Mouse (Mus musculus) brain, adult 2 months (tissue): ENCODE results near the gene Prkch.

ENCODE experiments used
- DNase-seq: peaks from one replicate; pipeline ENCODE4 v3.0.0; 2011; ENCODE audit warnings: low read depth, low spot score

Gene Prkch

DNA sequence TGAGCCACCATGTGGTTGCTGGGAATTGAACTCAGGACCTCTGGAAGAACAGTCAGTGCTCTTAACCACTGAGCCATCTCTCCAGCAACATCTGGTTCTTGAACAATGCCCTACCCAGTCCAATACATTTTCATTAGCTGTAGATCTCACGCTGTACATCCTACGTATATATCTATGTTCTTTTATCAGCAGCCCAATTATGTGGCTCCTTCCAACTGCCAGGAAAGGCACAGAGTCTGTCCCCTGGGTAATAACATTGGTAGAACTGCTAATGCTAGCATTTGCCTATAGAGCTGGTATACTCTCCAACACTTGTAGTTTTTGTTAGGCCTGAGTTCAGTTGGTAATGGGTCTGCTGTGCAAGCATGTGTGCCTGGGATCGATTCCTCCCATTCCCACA lies 163.8 kb downstream of the Prkch start:
- no peak for DNase-seq

DNA sequence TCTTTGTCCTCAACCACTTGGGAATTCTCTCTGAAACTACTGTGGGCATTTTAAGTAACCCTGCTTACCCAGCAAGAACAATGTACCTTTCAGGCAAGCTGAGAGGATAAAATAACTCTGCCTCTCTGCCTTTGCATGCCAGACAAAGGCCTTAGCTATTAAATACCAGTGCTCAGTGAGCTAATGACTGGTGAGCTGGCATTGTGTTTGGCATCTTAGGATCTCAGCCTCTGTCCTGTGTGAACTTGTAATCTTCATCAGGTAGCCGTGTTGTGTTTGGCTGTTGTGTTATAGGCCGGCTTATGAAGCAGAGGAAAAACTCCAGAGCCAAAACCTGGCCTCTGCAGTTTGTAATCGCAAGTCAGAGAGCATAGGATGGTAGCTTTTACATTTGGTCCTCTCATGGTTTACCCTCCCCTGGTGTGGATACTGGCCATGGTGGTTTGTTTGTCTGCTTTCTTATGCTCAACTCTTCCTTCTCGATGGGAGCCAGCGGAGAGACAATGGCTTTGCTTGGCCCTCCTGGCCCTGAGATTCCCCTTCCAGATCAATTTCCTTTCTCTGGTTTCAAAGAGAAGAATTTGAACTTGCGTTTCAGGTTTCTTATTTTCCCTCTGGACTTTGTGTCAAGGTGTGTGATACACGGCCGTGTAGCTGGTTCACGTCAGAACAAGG lies 170.0 kb downstream of the Prkch start:
- DNase-seq, result no peak

DNA sequence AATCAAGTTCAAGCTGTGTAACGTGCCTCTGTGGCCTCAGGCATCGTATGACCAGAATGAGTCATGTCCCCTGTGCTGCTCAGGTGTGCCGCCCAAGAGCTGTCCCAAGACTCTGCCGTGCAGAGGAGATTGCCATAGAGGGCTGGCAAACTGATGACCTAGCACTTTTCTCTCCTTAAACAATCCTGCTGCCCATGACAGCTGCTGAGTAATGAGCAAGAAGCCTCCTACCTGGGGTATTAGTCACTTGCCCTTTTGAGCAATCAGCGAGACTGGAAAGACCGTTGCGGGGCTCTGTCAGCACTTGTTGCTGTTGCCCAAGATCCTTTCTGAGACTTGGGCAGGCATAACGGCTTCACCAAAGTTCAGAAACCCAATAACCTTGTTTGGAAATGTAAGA lies 171.1 kb downstream of the Prkch start:
- no peak for DNase-seq

DNA sequence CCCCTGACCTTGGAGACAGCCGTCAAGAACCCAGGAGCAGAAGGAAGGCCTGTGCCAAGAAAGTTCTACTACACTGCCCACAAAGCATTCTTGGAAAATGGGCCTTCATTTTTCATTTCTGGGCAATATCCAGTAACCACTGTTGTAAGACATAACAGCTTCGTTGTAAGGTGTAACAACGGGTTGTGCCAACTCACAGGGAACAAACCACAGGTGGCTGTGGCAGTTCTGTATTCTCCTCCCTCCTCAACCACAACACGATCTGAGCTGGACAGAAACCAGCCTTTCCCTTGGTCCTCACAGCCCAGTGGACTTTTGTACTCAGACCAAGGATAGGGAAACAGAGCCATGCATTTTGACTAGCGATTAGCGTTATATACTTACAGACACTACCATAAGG lies 171.9 kb downstream of the Prkch start:
- no peak for DNase-seq

DNA sequence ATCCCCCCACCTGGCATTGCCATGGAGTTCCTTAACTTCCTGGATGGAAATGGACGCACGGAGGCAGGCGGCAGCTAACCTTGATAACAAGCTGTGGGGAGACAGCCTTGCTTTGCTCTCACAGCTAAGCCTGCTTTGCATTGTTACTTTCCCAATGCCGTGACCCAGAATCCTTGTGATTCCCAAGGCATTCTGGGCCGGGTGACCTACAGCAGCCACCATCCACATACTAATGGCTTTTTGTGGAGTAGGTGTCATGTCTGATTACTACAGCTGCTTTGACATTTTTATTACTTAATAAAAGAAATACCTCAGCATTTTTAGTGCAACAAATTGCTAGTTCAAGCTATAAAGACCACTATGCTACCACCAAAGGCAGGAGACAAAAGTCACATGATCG lies 177.4 kb downstream of the Prkch start:
- no peak for DNase-seq

DNA sequence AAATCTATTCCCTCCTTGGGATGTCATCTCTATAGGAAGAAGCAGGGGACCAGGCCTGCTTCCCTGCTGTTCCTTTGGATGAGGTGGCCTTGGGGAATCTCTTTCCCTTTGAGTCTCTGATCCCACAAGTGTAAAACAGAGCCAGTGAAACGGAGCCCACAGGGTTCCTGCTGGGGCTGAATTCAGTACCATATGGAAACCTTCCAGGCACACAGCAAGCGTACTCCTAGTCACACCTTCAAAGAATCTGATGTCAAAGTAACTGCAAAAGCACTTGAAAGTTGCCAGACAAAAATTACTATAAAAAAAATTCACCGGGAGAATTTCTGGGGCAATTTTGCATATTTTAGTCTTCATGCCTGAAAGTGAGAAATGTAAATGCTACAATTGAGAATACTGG lies 178.2 kb downstream of the Prkch start:
- DNase-seq, result peak; percentile 73

DNA sequence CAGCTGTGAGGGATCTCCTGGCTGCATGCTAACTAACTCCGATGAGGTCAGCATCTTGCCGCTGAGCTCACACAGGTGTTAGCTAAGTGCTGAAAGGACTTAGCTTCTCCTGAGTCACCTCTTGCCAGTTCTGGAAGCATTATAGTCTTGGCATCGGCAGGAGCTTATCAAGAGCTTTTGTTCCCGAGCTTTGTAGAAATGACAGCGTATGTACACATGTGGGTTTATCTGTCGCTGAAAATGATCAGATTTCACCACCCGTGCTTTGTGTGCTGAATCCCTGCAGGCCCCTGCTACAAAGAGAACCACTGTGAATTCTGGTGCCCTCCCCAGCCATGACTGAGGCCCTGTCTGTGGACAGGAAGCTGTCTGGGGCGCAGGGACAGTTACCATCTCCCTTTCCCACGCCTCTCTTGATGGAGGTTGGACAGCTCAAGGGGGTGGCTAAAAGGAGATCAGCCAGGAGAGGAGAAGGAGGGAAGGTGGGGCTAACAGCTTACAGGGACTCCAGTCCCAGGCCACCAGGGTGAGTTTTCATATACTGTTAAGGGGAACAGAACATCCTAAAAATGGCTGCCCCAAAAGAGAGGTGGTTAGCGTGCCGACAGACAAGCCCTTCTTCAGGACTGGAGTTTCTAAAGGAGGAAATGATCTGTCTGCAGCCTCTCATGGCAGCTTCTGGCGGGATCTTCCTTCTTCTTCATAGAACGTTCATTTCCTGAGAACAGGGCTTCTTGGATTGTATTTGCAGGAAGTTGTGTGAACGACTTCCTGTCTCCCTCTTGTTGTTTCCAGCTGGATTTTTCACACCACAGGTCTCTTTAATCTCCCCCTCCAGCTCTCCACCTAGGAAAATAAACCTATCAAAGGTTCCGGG lies 180.3 kb downstream of the Prkch start:
- no peak for DNase-seq

DNA sequence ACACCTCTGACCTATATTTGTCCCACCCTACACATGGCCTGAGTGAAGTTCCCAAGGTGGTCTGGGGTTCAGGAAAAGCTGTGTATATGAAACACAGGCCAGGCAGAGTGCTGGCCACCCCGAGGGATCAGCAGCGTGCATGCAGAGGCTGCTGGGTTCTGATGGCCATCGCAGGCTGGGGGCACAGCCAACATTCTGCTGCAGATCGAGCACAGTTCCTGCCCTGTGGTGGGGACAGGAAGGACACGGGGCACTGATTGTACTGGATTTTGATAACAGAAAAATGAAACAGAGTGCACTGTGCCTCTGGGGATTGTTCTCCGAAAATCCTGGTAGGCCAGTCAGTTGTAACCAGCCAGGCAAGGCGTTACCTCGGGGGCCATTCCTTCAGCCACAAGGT lies 181.6 kb downstream of the Prkch start:
- no peak for DNase-seq

DNA sequence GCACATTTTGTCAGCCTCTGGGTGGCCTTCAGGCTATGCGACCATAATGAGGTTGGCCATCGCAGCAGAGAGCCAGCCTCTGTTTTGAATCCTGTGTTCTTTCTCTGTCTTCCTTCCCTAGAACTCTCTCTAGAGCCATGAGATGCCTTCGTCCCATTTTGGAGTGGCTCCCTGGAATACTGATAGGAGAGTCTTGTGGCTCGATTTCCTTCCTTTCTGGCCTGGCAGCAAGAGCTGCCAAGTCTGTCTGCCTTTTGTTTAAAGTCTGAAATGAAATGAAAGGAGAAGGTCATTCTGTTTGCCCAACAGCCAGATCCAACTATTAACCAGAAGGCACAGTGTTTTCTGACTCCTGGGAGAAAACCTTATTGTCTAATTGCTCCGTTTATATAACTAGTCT lies 184.2 kb downstream of the Prkch start:
- no peak for DNase-seq

DNA sequence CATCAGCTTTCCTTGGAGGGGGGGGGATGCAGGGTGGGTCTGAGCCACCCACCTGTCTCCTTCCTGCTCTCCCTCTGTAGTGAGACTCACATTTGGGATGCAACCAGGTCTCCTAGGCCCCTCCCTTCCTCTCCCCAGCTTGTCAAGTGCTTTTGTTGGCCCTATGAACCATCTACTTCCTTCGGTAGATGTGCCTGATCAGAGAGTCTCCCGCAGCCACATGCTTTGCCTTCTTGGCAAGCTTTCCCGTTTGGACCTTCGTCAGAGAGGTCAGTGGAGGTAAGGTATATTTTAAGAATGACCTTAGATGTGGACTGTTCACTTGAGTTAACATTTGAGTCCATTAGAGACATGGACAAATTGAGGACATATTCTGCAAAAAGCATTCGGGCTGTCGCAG lies 184.9 kb downstream of the Prkch start:
- no peak for DNase-seq

DNA sequence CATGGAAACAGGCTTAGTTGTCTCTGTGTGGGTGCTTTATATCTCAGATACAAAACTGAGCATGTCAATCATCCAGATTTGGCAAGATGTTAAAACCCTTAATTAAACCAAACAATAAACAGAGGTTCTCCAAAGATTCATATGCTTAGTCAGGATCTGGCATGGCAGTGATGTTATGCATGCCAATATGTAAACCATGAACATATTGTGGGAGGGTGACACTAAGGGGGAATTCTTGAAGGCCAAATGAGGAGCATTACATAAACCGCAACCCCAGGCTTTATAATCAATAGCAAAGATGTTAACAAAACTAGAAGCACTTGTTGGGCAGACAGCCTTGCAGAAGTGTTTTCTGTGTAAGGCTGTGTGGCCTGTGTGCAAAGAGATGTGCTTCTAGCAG lies 186.2 kb downstream of the Prkch start:
- DNase-seq, result no peak

DNA sequence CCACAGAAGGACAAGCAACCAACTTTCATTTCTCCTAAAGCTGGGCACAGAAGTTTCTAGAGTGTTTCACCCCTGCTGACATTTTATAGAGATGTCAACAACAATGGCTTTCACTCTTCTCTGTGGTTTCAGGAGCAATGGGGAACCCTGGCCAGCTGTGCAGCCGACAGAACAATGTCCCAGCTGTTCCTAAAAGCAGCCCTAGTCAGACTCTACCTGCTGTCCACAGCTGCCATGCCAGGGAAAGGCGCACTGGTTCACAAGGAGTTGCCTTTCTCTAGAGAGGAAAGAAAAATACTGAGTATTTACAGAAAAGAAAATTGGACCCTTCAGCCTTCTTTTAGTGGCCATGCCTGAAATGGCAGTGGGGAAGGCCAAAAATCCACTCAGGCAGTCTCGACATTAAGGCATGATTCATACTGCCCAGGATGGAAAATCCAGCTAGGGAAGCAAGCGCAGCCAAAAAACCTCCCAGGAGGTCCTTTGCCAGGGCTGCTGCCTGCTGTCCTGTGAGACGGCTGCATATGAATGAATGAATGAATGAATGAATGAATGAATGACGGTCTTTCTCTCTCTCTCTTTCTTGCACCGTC lies 190.3 kb downstream of the Prkch start:
- no peak for DNase-seq

DNA sequence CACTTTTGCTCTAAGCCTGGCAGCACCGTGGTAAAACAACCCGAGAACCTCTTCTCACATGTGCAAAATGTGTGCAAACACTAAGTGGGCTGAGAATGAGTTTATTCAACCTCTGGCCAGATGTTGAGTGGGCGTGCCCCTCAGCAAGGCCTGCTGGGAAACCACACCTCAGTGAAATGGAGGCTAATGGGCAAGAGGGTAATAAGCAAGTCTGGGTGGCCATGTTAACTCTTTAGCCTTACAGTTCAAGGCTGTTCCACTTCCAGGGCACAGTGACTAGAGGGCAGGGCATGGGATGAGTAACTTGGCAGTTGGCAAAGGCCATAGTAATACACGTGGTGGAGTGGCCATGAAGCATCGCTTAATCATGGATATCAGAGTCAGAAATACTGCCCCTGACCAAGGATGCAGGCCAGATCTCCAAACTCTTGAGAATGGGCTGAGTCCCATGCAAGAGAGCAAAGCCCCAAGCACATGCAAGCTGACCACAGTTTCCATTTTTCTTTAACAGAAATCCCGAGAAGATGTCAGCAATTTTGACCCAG lies 191.9 kb downstream of the Prkch start:
- no peak for DNase-seq

DNA sequence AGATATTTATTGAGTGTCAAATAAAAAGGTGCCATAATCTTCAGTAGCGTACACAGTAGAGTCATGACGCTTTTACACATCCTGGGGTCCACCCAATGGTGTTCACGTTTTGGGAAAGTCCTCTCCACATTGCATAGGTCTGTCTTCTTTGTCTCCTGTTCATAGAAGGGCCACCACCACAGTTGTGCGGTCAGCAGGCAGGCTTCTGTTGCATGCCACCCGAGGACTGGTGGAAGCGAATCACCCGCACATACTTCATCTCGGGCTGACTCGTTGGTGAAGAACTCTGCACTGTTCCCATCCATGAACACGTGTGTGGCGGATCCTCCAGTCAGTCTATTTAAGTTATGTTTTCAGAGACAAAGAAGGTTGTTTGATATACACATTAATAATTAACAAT lies 193.1 kb downstream of the Prkch start:
- no peak for DNase-seq

DNA sequence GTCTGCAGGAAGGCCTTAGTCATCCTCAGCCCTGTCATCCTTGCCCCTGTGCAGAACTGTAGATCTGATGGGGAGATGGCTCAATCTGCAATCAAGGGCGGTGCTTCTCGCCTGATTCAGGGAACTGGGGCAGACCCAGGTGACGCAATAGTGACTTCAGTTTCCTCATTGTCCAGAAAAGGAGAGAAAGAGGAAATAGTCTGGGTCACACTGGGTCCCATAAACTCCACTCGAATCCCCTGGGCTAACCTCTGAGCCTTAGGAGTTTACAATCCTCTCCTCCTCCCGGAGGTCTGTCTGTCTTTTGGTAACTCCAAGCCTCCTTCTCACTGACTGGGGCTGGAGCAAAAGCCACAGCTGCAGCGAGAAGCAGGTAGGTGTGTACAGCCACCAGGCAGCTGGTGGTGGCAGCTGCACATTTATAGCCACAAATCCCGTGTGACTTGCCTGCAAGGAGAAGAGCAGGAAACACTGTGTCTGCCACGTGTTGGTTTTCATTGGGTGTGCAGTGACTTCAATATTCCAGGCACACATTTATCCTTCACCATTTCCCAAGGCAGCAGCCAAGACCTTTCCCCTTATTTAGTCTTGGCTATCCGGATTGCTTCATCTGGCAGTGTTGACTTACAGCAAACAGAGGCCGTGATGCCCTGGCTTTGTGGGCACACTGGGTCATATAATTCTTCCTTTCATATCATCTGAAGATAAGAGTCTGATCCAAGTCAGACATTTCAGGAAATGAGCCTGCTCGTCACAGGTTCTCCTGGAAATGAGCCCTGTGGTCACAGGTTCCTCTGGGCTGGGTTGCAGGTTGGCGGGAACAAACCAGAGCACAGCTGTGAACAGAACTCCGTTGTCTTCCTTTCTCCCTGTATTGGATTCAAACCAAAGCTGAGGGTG lies 195.0 kb downstream of the Prkch start:
- peak; percentile 64 for DNase-seq

DNA sequence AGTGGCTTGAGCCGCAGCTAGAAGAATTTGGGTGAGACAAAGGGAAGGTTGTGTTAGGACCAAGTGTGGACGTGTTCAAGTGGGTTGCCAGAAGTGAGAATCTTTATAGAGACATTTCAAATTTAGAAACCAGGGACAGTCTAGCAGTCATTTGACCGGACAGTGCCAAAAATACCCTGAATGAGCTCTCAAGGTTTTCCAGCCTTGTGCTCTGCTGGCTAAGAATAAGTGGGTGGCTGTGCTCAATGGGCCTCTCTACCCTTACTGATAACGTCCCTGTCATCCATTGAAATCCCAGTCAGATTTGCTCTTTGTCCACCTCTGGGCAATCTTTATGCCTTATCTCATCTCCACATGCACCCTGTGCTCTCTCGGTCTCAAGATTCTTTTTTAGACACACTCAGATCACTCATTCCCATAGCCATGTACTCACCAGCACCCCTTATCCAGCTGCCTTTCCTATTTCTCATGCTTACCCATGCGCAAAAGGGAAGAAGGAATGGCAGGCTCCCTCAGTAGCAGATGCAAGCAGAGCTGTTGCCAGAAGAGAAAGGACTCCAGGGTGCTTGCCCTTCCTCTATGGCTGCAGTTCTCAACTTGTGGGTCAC lies 196.9 kb downstream of the Prkch start:
- no peak for DNase-seq

DNA sequence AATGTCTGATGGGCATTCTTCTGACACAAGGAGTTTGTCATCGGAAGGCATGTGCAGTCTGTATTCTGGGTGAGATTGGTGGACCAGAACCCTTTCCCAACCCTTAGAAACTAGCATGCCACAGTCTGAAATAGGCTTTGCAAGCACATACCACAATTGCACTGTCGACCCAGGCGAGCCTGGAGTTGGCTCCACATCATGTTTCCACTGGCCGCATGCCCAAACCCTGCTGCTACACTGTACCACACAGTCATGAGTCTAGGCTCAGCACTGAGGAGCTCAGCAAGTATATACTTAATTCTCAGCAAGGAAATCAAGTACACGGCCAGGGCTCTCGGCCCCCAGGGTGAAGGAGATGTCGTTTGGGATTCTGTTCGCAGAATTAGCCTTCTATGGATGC lies 202.3 kb downstream of the Prkch start:
- DNase-seq, result peak; percentile 88

DNA sequence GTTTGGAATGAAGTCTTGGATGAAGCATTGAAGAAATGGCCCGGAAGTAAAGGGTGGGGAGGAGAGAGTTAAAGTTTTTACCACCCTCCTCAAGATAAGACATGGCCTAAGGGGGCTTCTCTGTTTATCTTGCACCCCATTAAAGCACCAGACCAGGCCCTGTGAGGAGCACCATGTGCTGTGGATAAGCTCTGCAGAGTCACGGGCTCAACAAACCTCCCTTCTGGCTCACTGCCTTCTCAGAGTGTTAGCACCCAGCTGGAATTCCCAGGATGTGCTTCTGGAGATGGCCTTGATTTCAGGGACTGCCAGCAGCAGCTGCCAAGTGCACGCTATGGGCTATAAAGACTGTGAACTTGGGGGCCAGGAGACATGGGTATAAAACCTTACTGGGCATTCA lies 204.3 kb downstream of the Prkch start:
- peak; percentile 47 for DNase-seq

DNA sequence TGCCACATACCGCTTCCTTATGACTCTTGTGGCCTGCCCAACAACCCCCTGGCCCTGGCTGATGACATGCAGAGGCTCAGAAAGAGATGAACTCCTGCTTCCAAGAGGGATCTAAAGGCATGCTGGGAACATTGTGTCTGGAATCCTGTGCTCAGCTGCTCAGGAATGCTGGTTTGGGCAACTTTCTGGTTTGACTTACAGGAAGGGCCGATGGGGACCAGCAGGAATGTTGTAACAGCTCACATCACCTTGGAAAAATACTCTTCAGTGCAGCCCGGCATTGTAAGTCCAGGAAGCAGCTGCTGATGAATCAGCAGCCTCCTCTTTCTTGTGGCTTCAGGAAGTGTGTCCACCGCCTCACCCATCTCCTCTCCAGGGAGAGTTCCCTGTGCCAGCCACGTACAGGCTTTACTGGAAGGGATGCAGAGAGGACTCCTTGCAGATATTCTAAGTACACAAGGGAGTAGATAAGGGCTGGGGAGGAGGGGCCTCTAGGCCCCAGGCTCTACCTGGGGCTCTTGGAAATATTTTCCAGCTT lies 206.0 kb downstream of the Prkch start:
- DNase-seq, result peak; percentile 26

DNA sequence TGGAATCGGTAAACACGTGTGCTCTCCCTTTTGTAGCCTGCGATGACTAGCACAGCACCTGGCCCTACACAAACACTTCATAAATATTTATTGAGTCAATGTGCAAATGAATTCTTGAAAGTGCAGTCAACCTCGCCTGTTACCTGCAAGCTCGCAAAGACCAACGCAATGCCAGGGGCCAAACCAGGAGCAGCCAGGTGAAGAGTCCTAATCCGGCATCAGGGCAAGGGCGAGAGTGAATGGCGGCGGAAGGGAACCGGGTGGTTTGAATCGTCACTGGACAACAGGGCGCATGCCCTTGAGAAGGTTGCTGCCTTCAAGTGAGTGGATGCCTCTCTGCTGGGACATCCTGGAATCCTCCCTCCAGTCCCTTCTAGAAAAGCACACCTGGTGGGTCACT lies 208.6 kb downstream of the Prkch start:
- no peak for DNase-seq

DNA sequence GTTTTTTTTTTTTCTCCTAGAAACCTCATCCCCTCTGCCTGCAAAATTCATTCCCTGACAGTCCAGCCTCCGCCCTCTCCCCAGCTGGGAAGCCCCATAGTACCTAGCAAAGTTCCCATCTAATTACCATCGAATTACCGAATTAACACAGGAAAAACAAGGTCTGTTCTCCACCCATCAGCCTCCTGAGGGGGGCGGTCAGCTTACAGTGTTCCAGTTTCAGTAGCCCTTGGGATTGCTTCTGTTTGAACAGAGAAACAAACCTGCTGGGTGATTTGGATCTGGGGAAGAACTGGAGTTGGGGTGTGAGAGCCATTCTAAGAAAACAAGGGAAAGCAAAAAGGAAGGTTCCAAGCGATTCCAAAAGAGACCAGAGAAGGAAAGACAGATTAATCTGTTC lies 209.1 kb downstream of the Prkch start:
- no peak for DNase-seq
